Mouse (Mus musculus): ENCODE data around the gene Fthl17a. TPM values are rescaled to one million over a fixed set of nuclear protein-coding genes. Genes with fewer than 3 reads are reported as not detected.

The Fthl17a gene
- polyA plus RNA-seq (2012; rRNA removed): not detected in 2 replicates
- polyA plus RNA-seq (2014; fragmentation: Nextera tagmentation; extraction: Ambion mirVana): not detected in 2 replicates

DNA sequence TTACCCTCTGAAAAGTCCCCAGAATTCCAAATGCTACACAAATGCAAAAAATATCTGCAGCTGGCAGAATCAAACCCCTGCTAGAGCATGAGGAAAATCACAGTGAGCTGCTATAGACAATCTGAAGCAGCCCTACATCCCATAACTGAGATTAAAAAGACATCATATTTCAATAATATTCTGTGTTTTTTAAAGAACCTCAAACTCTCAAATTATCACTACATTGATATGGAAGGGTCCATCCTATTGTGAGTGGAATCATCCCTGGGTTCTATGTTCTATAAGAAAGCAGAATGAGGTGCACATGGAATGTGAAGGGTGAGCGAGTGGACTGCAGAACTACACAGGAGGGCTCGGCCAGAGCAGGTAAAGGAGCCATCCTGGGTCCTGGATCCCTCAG lies at the start of gene Fthl17a:
Gene Fthl17a (plus strand): TSS at position 301 of the 400 bp plus-strand sequence.
- no peak for TF ChIP-seq CTCF (IDR thresholded peaks at IDR 0.05; ENCODE audit: low read depth)
- TF ChIP-seq EP300 (IDR thresholded peaks at IDR 0.05; ENCODE audit: low read depth): no peak
- Histone ChIP-seq H3K4me2 (ENCODE audit: low read depth) (no peak within 1 kb of the TSS), H3K4me3 (ENCODE audit: insufficient read depth in 1 of 2, low read depth in 2 of 2, low read length in 2 of 2) (no peak within 1 kb of the TSS), H3K27ac (no peak within 1 kb of the TSS), H3K27me3 (ENCODE audit: control insufficient read depth, insufficient read depth, low read length) (no peaks in the 10 kb centered on the region), H3K4me1 (replicated peaks; ENCODE audit: control insufficient read depth in 2 of 2, insufficient read depth in 2 of 2, low read length in 1 of 2) (no peaks in the 10 kb centered on the region), H3K9ac (replicated peaks) (no peak within 1 kb of the TSS), H3K9me3 (ENCODE audit: control insufficient read depth, low read length) (no peaks in the 10 kb centered on the region), H3K36me3 (replicated peaks; ENCODE audit: control insufficient read depth, insufficient read depth, low read depth) (no peaks in the 10 kb centered on the region)
- no peak for ATAC-seq (ENCODE audit: insufficient read depth)
- DNase-seq (ENCODE audit: low read depth in 3 of 3, low spot score in 3 of 3): no peak
- WGBS (ENCODE audit: insufficient replicate concordance): 62% methylated on average over 2 of the region's 2 CpGs

DNA sequence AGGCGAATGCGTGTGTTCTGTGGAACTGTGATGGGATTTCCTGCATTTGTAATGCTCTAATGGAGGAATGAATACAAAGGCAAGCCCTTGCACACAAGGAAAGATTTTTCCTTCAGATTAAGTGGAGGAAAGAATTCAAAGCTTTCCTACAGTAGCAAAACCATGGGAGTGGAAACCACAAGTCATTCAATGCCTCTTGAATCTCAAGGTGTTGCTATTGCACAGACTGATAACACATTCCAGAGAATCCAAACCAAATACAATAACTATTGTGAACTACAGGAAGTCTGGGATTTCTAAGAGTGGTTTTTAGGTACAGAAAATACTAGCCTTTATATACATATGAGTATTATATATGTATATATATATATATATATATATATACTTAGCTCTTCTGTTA lies 42.5 kb upstream of the Fthl17a start:
- no peaks in the 10 kb centered on the region for H3K4me1 ChIP-seq (replicated peaks; ENCODE audit: control insufficient read depth in 2 of 2, insufficient read depth in 2 of 2, low read length in 1 of 2)
- 44% methylated on average over 2 of the region's 2 CpGs for WGBS (ENCODE audit: insufficient replicate concordance)
- H3K9me3 ChIP-seq (ENCODE audit: control insufficient read depth, low read length): no peaks in the 10 kb centered on the region
- H3K36me3 ChIP-seq (replicated peaks; ENCODE audit: control insufficient read depth, insufficient read depth, low read depth): no peaks in the 10 kb centered on the region
- no peak overlapping the region for H3K4me3 ChIP-seq (ENCODE audit: insufficient read depth in 1 of 2, low read depth in 2 of 2, low read length in 2 of 2)
- ATAC-seq (ENCODE audit: insufficient read depth) (no peak), DNase-seq (ENCODE audit: low read depth in 3 of 3, low spot score in 3 of 3) (no peak)
- no peak overlapping the region for H3K4me2 ChIP-seq (ENCODE audit: low read depth)
- H3K9ac ChIP-seq (replicated peaks): no peak overlapping the region
- no peaks in the 10 kb centered on the region for H3K27me3 ChIP-seq (ENCODE audit: control insufficient read depth, insufficient read depth, low read length)
- TF ChIP-seq EP300 (IDR thresholded peaks at IDR 0.05; ENCODE audit: low read depth): no peak
- no peak for TF ChIP-seq CTCF (IDR thresholded peaks at IDR 0.05; ENCODE audit: low read depth)
- H3K27ac ChIP-seq: no peak overlapping the region

DNA sequence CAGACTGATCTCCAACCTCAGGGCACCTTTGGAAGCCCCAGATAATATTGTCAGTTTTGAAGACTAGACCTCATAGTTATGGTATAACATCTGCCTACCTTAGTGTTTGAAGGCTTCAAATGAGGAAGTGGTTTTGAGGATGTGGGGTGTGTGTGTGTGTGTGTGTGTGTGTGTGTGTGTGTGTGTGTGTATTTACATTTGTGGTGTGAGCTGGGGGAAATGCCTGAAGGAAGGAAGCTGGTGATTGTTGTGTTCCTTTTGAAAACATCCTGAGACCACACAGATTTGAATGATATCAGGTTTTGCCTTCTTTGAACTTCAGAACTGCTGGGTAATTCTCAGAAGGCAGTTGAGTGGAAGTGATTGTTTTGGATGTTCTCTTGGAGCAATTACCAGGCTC lies 22.6 kb upstream of the Fthl17a start:
- no peak for DNase-seq (ENCODE audit: low read depth in 3 of 3, low spot score in 3 of 3)

DNA sequence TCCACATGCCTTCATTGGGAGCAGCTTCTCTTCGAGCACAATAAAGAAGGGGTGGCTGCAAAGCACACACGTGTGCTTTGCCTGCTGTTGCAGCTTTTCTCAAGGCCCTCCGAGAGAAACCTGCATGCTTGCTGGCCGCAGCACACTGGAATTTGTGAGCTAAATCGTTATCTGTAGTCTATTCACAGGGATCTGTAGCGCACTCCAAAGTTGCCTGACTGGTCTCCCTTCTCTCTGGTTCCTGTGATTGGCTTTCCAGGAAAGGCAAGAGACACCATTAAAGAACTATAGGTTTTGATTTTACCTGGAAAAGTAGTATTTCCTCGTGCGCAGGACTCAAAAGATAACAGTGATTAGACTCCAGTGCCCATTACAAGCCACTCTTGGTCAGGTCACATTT lies 22.3 kb downstream of the Fthl17a start:
- Histone ChIP-seq H3K27me3 (ENCODE audit: control insufficient read depth, insufficient read depth, low read length) (no peaks in the 10 kb centered on the region), H3K4me2 (ENCODE audit: low read depth) (no peak overlapping the region), H3K4me3 (ENCODE audit: insufficient read depth in 1 of 2, low read depth in 2 of 2, low read length in 2 of 2) (no peak overlapping the region), H3K4me1 (replicated peaks; ENCODE audit: control insufficient read depth in 2 of 2, insufficient read depth in 2 of 2, low read length in 1 of 2) (no peaks in the 10 kb centered on the region), H3K9ac (replicated peaks) (no peak overlapping the region), H3K9me3 (ENCODE audit: control insufficient read depth, low read length) (no peaks in the 10 kb centered on the region), H3K36me3 (replicated peaks; ENCODE audit: control insufficient read depth, insufficient read depth, low read depth) (no peaks in the 10 kb centered on the region), H3K27ac (no peak overlapping the region)
- DNase-seq (ENCODE audit: low read depth in 3 of 3, low spot score in 3 of 3): no peak
- no peak for ATAC-seq (ENCODE audit: insufficient read depth)
- no peak for TF ChIP-seq EP300 (IDR thresholded peaks at IDR 0.05; ENCODE audit: low read depth)
- no peak for TF ChIP-seq CTCF (IDR thresholded peaks at IDR 0.05; ENCODE audit: low read depth)
- 55% methylated on average over 8 of the region's 8 CpGs for WGBS (ENCODE audit: insufficient replicate concordance)

More for the DNA sequence above, 22.6 kb upstream of the Fthl17a start:
- H3K4me1 ChIP-seq (replicated peaks; ENCODE audit: control insufficient read depth in 2 of 2, insufficient read depth in 2 of 2, low read length in 1 of 2): no peaks in the 10 kb centered on the region
- no peak overlapping the region for H3K27ac ChIP-seq
- ATAC-seq (ENCODE audit: insufficient read depth): no peak
- H3K4me2 ChIP-seq (ENCODE audit: low read depth): no peak overlapping the region
- no peaks in the 10 kb centered on the region for H3K36me3 ChIP-seq (replicated peaks; ENCODE audit: control insufficient read depth, insufficient read depth, low read depth)
- TF ChIP-seq EP300 (IDR thresholded peaks at IDR 0.05; ENCODE audit: low read depth) (no peak), CTCF (IDR thresholded peaks at IDR 0.05; ENCODE audit: low read depth) (no peak)
- H3K9ac ChIP-seq (replicated peaks): no peak overlapping the region
- H3K9me3 ChIP-seq (ENCODE audit: control insufficient read depth, low read length): no peaks in the 10 kb centered on the region
- H3K4me3 ChIP-seq (ENCODE audit: insufficient read depth in 1 of 2, low read depth in 2 of 2, low read length in 2 of 2): no peak overlapping the region
- no peaks in the 10 kb centered on the region for H3K27me3 ChIP-seq (ENCODE audit: control insufficient read depth, insufficient read depth, low read length)

DNA sequence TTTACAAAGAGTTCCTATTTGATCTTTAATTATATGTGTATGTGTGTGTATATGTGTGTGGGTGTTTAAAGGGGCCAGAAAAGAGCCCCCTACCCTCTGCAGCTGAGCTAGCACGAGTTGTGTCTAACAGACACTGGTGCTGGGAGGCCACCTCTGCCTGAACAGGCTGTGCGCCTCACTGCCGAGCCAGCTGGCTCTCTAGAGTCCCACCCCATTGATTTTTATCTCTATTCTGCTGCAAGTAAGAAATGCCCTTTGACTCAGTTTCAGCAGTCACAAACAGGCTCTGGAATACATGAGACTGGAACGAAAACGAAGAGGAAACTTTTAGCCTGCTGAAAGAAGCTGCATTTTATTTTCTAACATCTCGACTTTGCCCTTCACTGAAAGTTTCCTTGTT lies 22.8 kb downstream of the Fthl17a start:
- Histone ChIP-seq H3K9ac (replicated peaks) (no peak overlapping the region), H3K27ac (no peak overlapping the region), H3K9me3 (ENCODE audit: control insufficient read depth, low read length) (no peaks in the 10 kb centered on the region), H3K36me3 (replicated peaks; ENCODE audit: control insufficient read depth, insufficient read depth, low read depth) (no peaks in the 10 kb centered on the region), H3K4me2 (ENCODE audit: low read depth) (no peak overlapping the region), H3K4me3 (ENCODE audit: insufficient read depth in 1 of 2, low read depth in 2 of 2, low read length in 2 of 2) (no peak overlapping the region), H3K4me1 (replicated peaks; ENCODE audit: control insufficient read depth in 2 of 2, insufficient read depth in 2 of 2, low read length in 1 of 2) (no peaks in the 10 kb centered on the region), H3K27me3 (ENCODE audit: control insufficient read depth, insufficient read depth, low read length) (no peaks in the 10 kb centered on the region)
- 43% methylated on average over 6 of the region's 6 CpGs for WGBS (ENCODE audit: insufficient replicate concordance)
- ATAC-seq (ENCODE audit: insufficient read depth) (no peak), DNase-seq (ENCODE audit: low read depth in 3 of 3, low spot score in 3 of 3) (no peak)
- TF ChIP-seq EP300 (IDR thresholded peaks at IDR 0.05; ENCODE audit: low read depth) (no peak), CTCF (IDR thresholded peaks at IDR 0.05; ENCODE audit: low read depth) (no peak)
